Mouse (Mus musculus) heart, postnatal 36 days (tissue): ENCODE data around the gene 1700088E04Rik. TPM values are rescaled to one million over a fixed set of nuclear protein-coding genes. Genes with fewer than 3 reads are reported as not detected.
A peak's percentile ranks its signal among the peaks of the same experiment; 100 is the strongest.

Experiments
- DNase-seq, 2 experiments: peaks; one replicate each; pipeline ENCODE4 v3.0.0; 2021 to 2022
- intact Hi-C: fragments of 180-260 bp; cut with DNase I; formaldehyde crosslinking; loops from one replicate; pipeline ENCODE4 v1.15.1; 2025
- total RNA-seq, 2 experiments: library from RNA; stranded (reverse); gene quantifications; 2 replicates each; pipeline ENCODE4 v1.2.3; 2021

Gene 1700088E04Rik
- total RNA-seq, 2 experiments from 2014 or later, result 1.3 to 2.8 TPM

- DNase-seq, result peak in 1 of 2 experiments; percentile 46
- intact Hi-C loops, result no loop called here
Observed at GRCm38 (mm10) chr15:79133191-79133661, 7.8 kb downstream of the 1700088E04Rik start.

- intact Hi-C loops, result no loop called here
- DNase-seq, result peak; percentile 75 to 78
Observed at GRCm38 (mm10) chr15:79131442-79131841, 9.6 kb downstream of the 1700088E04Rik start.

- intact Hi-C loops, result no loop called here
Observed at GRCm38 (mm10) chr15:79130782-79131181, 10.3 kb downstream of the 1700088E04Rik start.

GRCm38 (mm10) chr15:79129311-79129710 is 11.7 kb downstream of the 1700088E04Rik start:
- intact Hi-C loops, result no loop called here
- DNase-seq, result no peak

More at GRCm38 (mm10) chr15:79130782-79131181, 10.3 kb downstream of the 1700088E04Rik start:
- no peak for DNase-seq

GRCm38 (mm10) chr15:79128208-79128607 is 12.8 kb downstream of the 1700088E04Rik start:
- no peak for DNase-seq
- intact Hi-C loops, result no loop called here

- intact Hi-C loops, result loop anchor here (2.0 kb wide), 2 partner anchors 22 to 34 kb away; no protein-coding TSS in a partner anchor
- DNase-seq, result no peak
Observed at GRCm38 (mm10) chr15:79127101-79127500, 14.0 kb downstream of the 1700088E04Rik start.

- intact Hi-C loops, result loop anchor here (2.0 kb wide), 2 partner anchors 22 to 34 kb away; no protein-coding TSS in a partner anchor
- peak; percentile 64 to 66 for DNase-seq
Observed at GRCm38 (mm10) chr15:79126217-79126932, 14.7 kb downstream of the 1700088E04Rik start.

- intact Hi-C loops, result no loop called here
- DNase-seq, result no peak
Observed at GRCm38 (mm10) chr15:79124331-79124875, 16.6 kb downstream of the 1700088E04Rik start.

GRCm38 (mm10) chr15:79123751-79124150 is 17.3 kb downstream of the 1700088E04Rik start:
- no peak for DNase-seq
- intact Hi-C loops, result no loop called here

GRCm38 (mm10) chr15:79122546-79122945 is 18.5 kb downstream of the 1700088E04Rik start:
- intact Hi-C loops, result no loop called here
- DNase-seq, result no peak

GRCm38 (mm10) chr15:79122119-79122518 is 18.9 kb downstream of the 1700088E04Rik start:
- no peak for DNase-seq
- intact Hi-C loops, result no loop called here

GRCm38 (mm10) chr15:79119491-79119890 is 21.6 kb downstream of the 1700088E04Rik start:
- no peak for DNase-seq
- intact Hi-C loops, result no loop called here

- intact Hi-C loops, result no loop called here
- DNase-seq, result no peak
Observed at GRCm38 (mm10) chr15:79115276-79115675, 25.8 kb downstream of the 1700088E04Rik start.

GRCm38 (mm10) chr15:79111774-79112173 is 29.3 kb downstream of the 1700088E04Rik start:
- peak in 1 of 2 experiments; percentile 55 for DNase-seq
- intact Hi-C loops, result loop anchor here (2.0 kb wide), 1 partner anchor 15 kb away; no protein-coding TSS in a partner anchor

- DNase-seq, result no peak
- intact Hi-C loops, result loop anchor here (2.0 kb wide), 1 partner anchor 14 kb away; no protein-coding TSS in a partner anchor
Observed at GRCm38 (mm10) chr15:79110528-79110927, 30.5 kb downstream of the 1700088E04Rik start.

- DNase-seq, result no peak
- intact Hi-C loops, result loop anchor here (2.0 kb wide), 1 partner anchor 13 kb away; no protein-coding TSS in a partner anchor
Observed at GRCm38 (mm10) chr15:79110031-79110430, 31.0 kb downstream of the 1700088E04Rik start.

GRCm38 (mm10) chr15:79109321-79109934 is 31.6 kb downstream of the 1700088E04Rik start:
- no peak for DNase-seq

GRCm38 (mm10) chr15:79108421-79109320 is 32.4 kb downstream of the 1700088E04Rik start, which contains the start of gene Micall1:
Micall1 (plus strand) TSS chr15:79108898.
- DNase-seq, result peak; percentile 76 to 83
- intact Hi-C loops, result no loop called here

More at GRCm38 (mm10) chr15:79109321-79109934, 31.6 kb downstream of the 1700088E04Rik start:
- intact Hi-C loops, result no loop called here

GRCm38 (mm10) chr15:79107966-79108365 is 33.1 kb downstream of the 1700088E04Rik start:
- no peak for DNase-seq
- intact Hi-C loops, result no loop called here

GRCm38 (mm10) chr15:79105804-79106203 is 35.2 kb downstream of the 1700088E04Rik start:
- intact Hi-C loops, result no loop called here
- DNase-seq, result no peak
